Mouse (Mus musculus) heart, embryonic 14.5 days (tissue): ENCODE results near the gene Ilvbl. TPM values are rescaled to one million over a fixed set of nuclear protein-coding genes. Genes with fewer than 3 reads are reported as not detected.
"Not testable (repeated sequence)": the region's sequence is repeated elsewhere in the genome, so short reads cannot be mapped to it uniquely, and the experiment has no call there.

Experiments used
- ATAC-seq: fragments of 200-750 bp; cut with Nextera tagmentation; 2 replicates; pipeline ENCODE4 v1.8.0; 2017; ENCODE audit warnings: low read depth, moderate TSS enrichment; ENCODE audit not compliant: insufficient number of reproducible peaks, insufficient read depth, low FRiP score
- H3K27ac ChIP-seq, 2 experiments: fragments of 200-500 bp in 1 of 2; fragments of 300-500 bp in 1 of 2; sonication (generic) in 1 of 2; replicated peaks in 1 of 2; 2 replicates each; pipeline ENCODE4 v1.5.1; 2012 to 2014; ENCODE audit warnings: low read depth in 2 of 2, low read length in 2 of 2, control low read depth in 1 of 2, mild to moderate bottlenecking in 1 of 2, mixed read lengths in 1 of 2; ENCODE audit not compliant: control insufficient read depth in 1 of 2, insufficient read depth in 1 of 2
- H3K27me3 ChIP-seq: fragments of 300-500 bp; sonication (generic); 2 replicates; pipeline ENCODE4 v1.6.1; 2014; ENCODE audit warnings: mild to moderate bottlenecking, low read length, control low read depth; ENCODE audit not compliant: control insufficient read depth, insufficient read depth
- H3K36me3 ChIP-seq: fragments of 300-500 bp; sonication (generic); 2 replicates; pipeline ENCODE4 v1.6.1; 2014; ENCODE audit warnings: mild to moderate bottlenecking, control low read depth, low read length, mixed read lengths; ENCODE audit not compliant: control insufficient read depth, insufficient read depth
- H3K4me1 ChIP-seq, 2 experiments: fragments of 200-500 bp in 1 of 2; fragments of 300-500 bp in 1 of 2; sonication (generic) in 1 of 2; 2 replicates each; pipeline ENCODE4 v1.6.1; 2012 to 2014; ENCODE audit warnings: low read length in 2 of 2, control low read depth in 1 of 2, mixed read lengths in 1 of 2; ENCODE audit not compliant: control insufficient read depth in 2 of 2, insufficient read depth in 2 of 2
- H3K4me2 ChIP-seq: fragments of 300-500 bp; sonication (generic); 2 replicates; pipeline ENCODE4 v1.6.1; 2014; ENCODE audit warnings: mild to moderate bottlenecking, low read length
- H3K4me3 ChIP-seq, 2 experiments: fragments of 200-500 bp in 1 of 2; fragments of 300-500 bp in 1 of 2; sonication (generic) in 1 of 2; 2 replicates each; pipeline ENCODE4 v1.5.1; 2012 to 2014; ENCODE audit warnings: low read length in 2 of 2, mild to moderate bottlenecking in 2 of 2, control low read depth in 1 of 2, low read depth in 1 of 2, moderate library complexity in 1 of 2; ENCODE audit not compliant: control insufficient read depth in 1 of 2, insufficient read depth in 1 of 2
- H3K9ac ChIP-seq: fragments of 300-500 bp; sonication (generic); 2 replicates; pipeline ENCODE4 v1.6.1; 2014; ENCODE audit warnings: mild to moderate bottlenecking, low read length
- H3K9me3 ChIP-seq: fragments of 300-500 bp; sonication (generic); 2 replicates; pipeline ENCODE4 v1.6.1; 2016; ENCODE audit warnings: low read length, control low read depth; ENCODE audit not compliant: control insufficient read depth
- whole genome bisulfite sequencing: fragments of 180-500 bp; shearing (Covaris S2); extraction: QIAGEN DNeasy Blood & Tissue Kit; methylation state at CpG from one replicate; pipeline ENCODE4 v1.1.7; 2014; 5-methylcytosine and 5-hydroxymethylcytosine counted together
- polyA plus RNA-seq: library from polyadenylated mRNA; unstranded; fragments of >200 nt; fragmentation: Nextera tagmentation; extraction: Ambion mirVana; gene quantifications from 2 replicates; pipeline ENCODE4 v1.2.1, GENCODE M21; 2014

The Ilvbl gene
- polyA plus RNA-seq, result 51.7 and 52.6 TPM in 2 replicates

- H3K9ac ChIP-seq, result peak within 1 kb of the TSS; percentile 83
- H3K27ac ChIP-seq, result peak within 1 kb of the TSS; percentile 95 to 96
- H3K9me3 ChIP-seq, result no peaks in the 10 kb centered on the region
- H3K4me3 ChIP-seq, result peak within 1 kb of the TSS; percentile 68 to 70
- H3K27me3 ChIP-seq, result no peaks in the 10 kb centered on the region
- H3K4me2 ChIP-seq, result peak within 1 kb of the TSS; percentile 86
- WGBS, result under 1% methylated on average over 51 of the region's 51 CpGs
- ATAC-seq, result peak; percentile 90
- peaks cover 30% of the 10 kb centered on the region for H3K36me3 ChIP-seq
- H3K4me1 ChIP-seq, result peaks cover 5 to 15% of the 10 kb centered on the region in 2 experiments
Observed at GRCm38 (mm10) chr10:78574250-78575104, at the start of gene Ilvbl. Ilvbl (plus strand) TSS chr10:78574346.

DNA sequence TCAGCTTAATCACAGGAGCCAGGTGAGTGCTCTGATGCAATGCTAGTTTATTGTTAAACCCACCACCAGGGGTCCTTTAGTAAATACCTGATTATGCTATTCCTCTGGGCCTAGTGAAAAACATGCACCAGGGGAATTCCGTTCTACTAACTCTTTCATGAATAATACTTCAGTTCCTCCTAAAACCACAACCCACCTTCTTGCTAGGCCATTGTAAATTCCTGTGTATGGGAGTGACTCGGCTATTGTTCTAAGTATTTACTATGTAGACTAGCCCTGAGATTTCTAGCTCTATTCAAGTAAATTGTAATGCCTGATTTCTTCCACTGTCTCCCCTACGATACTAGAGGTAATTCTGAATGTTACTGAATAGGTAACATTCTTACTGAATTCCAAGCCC lies 49.1 kb upstream of the Ilvbl start:
- not testable (repeated sequence) for H3K27ac ChIP-seq, H3K4me1 ChIP-seq, H3K4me2 ChIP-seq, H3K9ac ChIP-seq, H3K4me3 ChIP-seq, H3K27me3 ChIP-seq, H3K36me3 ChIP-seq, H3K9me3 ChIP-seq, ATAC-seq
- 57% methylated on average over 3 of the region's 3 CpGs for WGBS

GRCm38 (mm10) chr10:78525511-78525910 lies 48.6 kb upstream of the Ilvbl start:
- no peak overlapping the region for H3K4me2 ChIP-seq
- H3K27ac ChIP-seq, result no peak overlapping the region
- no peaks in the 10 kb centered on the region for H3K27me3 ChIP-seq
- H3K9me3 ChIP-seq, result no peaks in the 10 kb centered on the region
- no peak overlapping the region for H3K9ac ChIP-seq
- 40% methylated on average over 4 of the region's 4 CpGs for WGBS
- no peak for ATAC-seq
- H3K4me1 ChIP-seq, result no peaks in the 10 kb centered on the region
- H3K4me3 ChIP-seq, result no peak overlapping the region
- no peaks in the 10 kb centered on the region for H3K36me3 ChIP-seq

DNA sequence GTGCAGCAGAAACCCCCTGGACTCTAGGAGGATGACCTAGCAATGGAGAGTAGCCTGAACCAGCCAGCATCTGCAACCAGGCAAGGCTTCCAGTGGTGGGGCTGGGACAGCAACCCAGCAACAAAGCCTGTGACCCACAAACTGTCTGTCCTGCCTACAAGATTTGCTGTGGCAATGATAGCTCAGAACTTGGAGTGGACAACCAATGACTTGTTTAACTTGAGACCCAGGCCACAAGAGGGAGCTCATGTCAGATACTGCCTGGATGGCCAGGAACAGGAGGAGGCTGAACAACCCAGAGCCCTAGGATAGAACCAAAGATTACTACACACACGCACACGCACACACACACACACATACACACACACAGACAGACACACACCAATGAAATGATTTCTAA lies 33.2 kb upstream of the Ilvbl start:
- no peak for ATAC-seq
- Histone ChIP-seq H3K4me2 (no peak overlapping the region), H3K9ac (no peak overlapping the region), H3K4me3 (no peak overlapping the region), H3K9me3 (no peaks in the 10 kb centered on the region), H3K4me1 (no peaks in the 10 kb centered on the region), H3K36me3 (no peaks in the 10 kb centered on the region), H3K27me3 (no peaks in the 10 kb centered on the region), H3K27ac (no peak overlapping the region)
- WGBS, result 65% methylated on average over 2 of the region's 2 CpGs

DNA sequence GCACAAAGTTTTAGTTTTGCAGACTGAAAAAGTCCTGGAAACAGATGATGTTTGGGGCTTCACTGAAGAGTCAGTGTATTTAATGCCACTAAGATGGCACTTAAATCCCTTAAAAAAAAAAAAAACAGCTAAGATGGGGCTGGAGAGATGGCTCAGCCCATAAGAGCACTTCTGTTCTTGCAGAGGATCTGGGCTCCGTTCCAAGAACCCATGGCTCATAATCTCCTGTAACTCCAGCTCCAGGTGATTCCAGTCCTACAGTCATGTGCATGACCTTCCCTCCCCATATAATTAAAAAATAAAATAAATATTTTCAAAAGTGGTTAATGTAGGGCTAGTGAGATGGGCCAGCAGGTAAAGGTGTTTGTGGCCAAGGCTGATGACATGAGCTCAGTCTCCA lies 9.1 kb upstream of the Ilvbl start:
- ATAC-seq, result no peak
- Histone ChIP-seq H3K27ac (no peak overlapping the region), H3K36me3 (no peaks in the 10 kb centered on the region), H3K4me2 (no peak overlapping the region), H3K27me3 (no peaks in the 10 kb centered on the region), H3K4me1 (no peaks in the 10 kb centered on the region), H3K9me3 (no peaks in the 10 kb centered on the region), H3K9ac (no peak overlapping the region), H3K4me3 (no peak overlapping the region)
- WGBS, result 79% methylated on average over 1 of the region's 1 CpGs

DNA sequence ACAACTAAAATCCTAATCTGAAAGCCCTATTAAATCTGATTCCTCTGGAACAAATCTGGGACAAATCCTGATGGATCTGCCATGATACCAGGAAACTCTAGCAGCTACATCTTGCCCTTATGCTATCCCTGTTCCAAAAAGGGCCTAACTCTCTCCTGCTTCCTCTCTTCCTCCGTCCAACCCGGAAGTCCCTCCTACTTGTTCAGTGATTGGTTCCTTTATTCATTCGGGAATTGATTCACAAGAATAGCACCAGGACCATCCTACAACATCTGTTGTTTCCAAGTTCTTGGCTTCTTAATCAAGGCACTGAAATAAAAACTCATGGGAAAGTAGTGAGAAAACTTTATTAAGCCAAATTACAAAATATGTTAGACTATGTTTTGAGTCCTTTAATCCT lies 5.0 kb upstream of the Ilvbl start:
- H3K4me2 ChIP-seq, result no peak overlapping the region
- no peaks in the 10 kb centered on the region for H3K36me3 ChIP-seq
- H3K9ac ChIP-seq, result no peak overlapping the region
- no peak for ATAC-seq
- H3K4me1 ChIP-seq, result no peaks in the 10 kb centered on the region
- H3K9me3 ChIP-seq, result no peaks in the 10 kb centered on the region
- no peaks in the 10 kb centered on the region for H3K27me3 ChIP-seq
- WGBS, result 73% methylated on average over 3 of the region's 3 CpGs
- no peak overlapping the region for H3K27ac ChIP-seq
- no peak overlapping the region for H3K4me3 ChIP-seq

GRCm38 (mm10) chr10:78569686-78570085 lies 4.5 kb upstream of the Ilvbl start:
- H3K27me3 ChIP-seq, result no peaks in the 10 kb centered on the region
- no peaks in the 10 kb centered on the region for H3K4me1 ChIP-seq
- no peak overlapping the region for H3K4me3 ChIP-seq
- H3K27ac ChIP-seq, result no peak overlapping the region
- no peak overlapping the region for H3K4me2 ChIP-seq
- no peaks in the 10 kb centered on the region for H3K36me3 ChIP-seq
- no peak overlapping the region for H3K9ac ChIP-seq
- 42% methylated on average over 3 of the region's 3 CpGs for WGBS
- no peaks in the 10 kb centered on the region for H3K9me3 ChIP-seq
- ATAC-seq, result no peak

- no peak overlapping the region for H3K4me2 ChIP-seq
- H3K9ac ChIP-seq, result no peak overlapping the region
- WGBS, result 63% methylated on average over 6 of the region's 6 CpGs
- H3K4me1 ChIP-seq, result peaks cover 0 to 4% of the 10 kb centered on the region in 2 experiments; a peak in 2 of 4 replicates
- no peaks in the 10 kb centered on the region for H3K27me3 ChIP-seq
- no peaks in the 10 kb centered on the region for H3K36me3 ChIP-seq
- H3K27ac ChIP-seq, result no peak overlapping the region
- ATAC-seq, result no peak
- H3K9me3 ChIP-seq, result no peaks in the 10 kb centered on the region
- no peak overlapping the region for H3K4me3 ChIP-seq
Observed at GRCm38 (mm10) chr10:78570416-78570815, 3.7 kb upstream of the Ilvbl start.
